Mouse (Mus musculus): ENCODE measurements at regions not wholly inside any gene's neighbourhood (a gene's known extent, or its start where the extent isn't known, plus 50 kb on each side); places are given as distances from the start of the nearest gene placed in this dataset.
A peak's percentile ranks its signal among the peaks of the same experiment; 100 is the strongest.
"Not testable (repeated sequence)": the region's sequence is repeated elsewhere in the genome, so short reads cannot be mapped to it uniquely, and the experiment has no call there.

GRCm38 (mm10) chr17:15242356-15242755, 134.3 kb downstream of the Dll1 start:
- peaks cover 5% of the 10 kb centered on the region; the same call in 1 of the 2 replicates for H3K4me1 ChIP-seq (replicated peaks)
- H3K9me3 ChIP-seq, result no peaks in the 10 kb centered on the region
- no peak overlapping the region for H3K4me2 ChIP-seq
- ATAC-seq (ENCODE audit: low FRiP score), result no peak
- 88% methylated on average over 8 of the region's 8 CpGs for WGBS
- H3K4me3 ChIP-seq, result no peak overlapping the region
- H3K9ac ChIP-seq, result no peak overlapping the region
- peaks cover 11% of the 10 kb centered on the region for H3K27me3 ChIP-seq
- H3K36me3 ChIP-seq, result no peaks in the 10 kb centered on the region
- no peak overlapping the region for H3K27ac ChIP-seq

- H3K27ac ChIP-seq, result no peak overlapping the region
- no peaks in the 10 kb centered on the region for H3K9me3 ChIP-seq
- WGBS, result 83% methylated on average over 1 of the region's 1 CpGs
- H3K4me3 ChIP-seq, result no peak overlapping the region
- H3K4me1 ChIP-seq (replicated peaks), result no peaks in the 10 kb centered on the region
- H3K36me3 ChIP-seq, result no peaks in the 10 kb centered on the region
- no peak for ATAC-seq (ENCODE audit: low FRiP score)
- H3K27me3 ChIP-seq, result peaks cover 11% of the 10 kb centered on the region
- no peak overlapping the region for H3K4me2 ChIP-seq
- no peak overlapping the region for H3K9ac ChIP-seq
Observed at GRCm38 (mm10) chr17:15241491-15241890, 135.2 kb downstream of the Dll1 start.

GRCm38 (mm10) chr17:15240641-15241040, 136.0 kb downstream of the Dll1 start:
- peaks cover 11% of the 10 kb centered on the region for H3K27me3 ChIP-seq
- H3K4me1 ChIP-seq (replicated peaks); H3K36me3 ChIP-seq; H3K9me3 ChIP-seq; ATAC-seq (ENCODE audit: low FRiP score); H3K27ac ChIP-seq; H3K9ac ChIP-seq; H3K4me3 ChIP-seq; H3K4me2 ChIP-seq: not testable (repeated sequence)
- 80% methylated on average over 12 of the region's 12 CpGs for WGBS

GRCm38 (mm10) chr17:15240011-15240410, 136.7 kb downstream of the Dll1 start:
- no peak overlapping the region for H3K4me3 ChIP-seq
- H3K36me3 ChIP-seq, result no peaks in the 10 kb centered on the region
- no peak for ATAC-seq (ENCODE audit: low FRiP score)
- H3K27me3 ChIP-seq, result peaks cover 11% of the 10 kb centered on the region
- H3K9me3 ChIP-seq, result no peaks in the 10 kb centered on the region
- H3K27ac ChIP-seq, result no peak overlapping the region
- no peak overlapping the region for H3K4me2 ChIP-seq
- no peaks in the 10 kb centered on the region for H3K4me1 ChIP-seq (replicated peaks)
- no peak overlapping the region for H3K9ac ChIP-seq
- WGBS, result 95% methylated on average over 7 of the region's 7 CpGs

GRCm38 (mm10) chr17:15235041-15235440, 141.6 kb downstream of the Dll1 start:
- Histone ChIP-seq H3K9me3 (no peaks in the 10 kb centered on the region), H3K9ac (no peak overlapping the region), H3K36me3 (no peaks in the 10 kb centered on the region), H3K4me2 (no peak overlapping the region), H3K4me3 (no peak overlapping the region), H3K27ac (no peak overlapping the region), H3K4me1 (replicated peaks) (no peaks in the 10 kb centered on the region), H3K27me3 (peaks cover 2% of the 10 kb centered on the region; the same call in 1 of the 2 replicates)
- WGBS, result 91% methylated on average over 6 of the region's 6 CpGs
- no peak for ATAC-seq (ENCODE audit: low FRiP score)

- Histone ChIP-seq H3K27me3 (no peaks in the 10 kb centered on the region), H3K9ac (no peak overlapping the region), H3K36me3 (no peaks in the 10 kb centered on the region), H3K4me2 (no peak overlapping the region), H3K9me3 (no peaks in the 10 kb centered on the region), H3K4me1 (replicated peaks) (no peaks in the 10 kb centered on the region), H3K27ac (no peak overlapping the region), H3K4me3 (no peak overlapping the region)
- ATAC-seq (ENCODE audit: low FRiP score), result no peak
- WGBS, result 72% methylated on average over 5 of the region's 5 CpGs
Observed at GRCm38 (mm10) chr17:15231175-15231574, 145.5 kb downstream of the Dll1 start.

GRCm38 (mm10) chr17:15229159-15229558, 147.5 kb downstream of the Dll1 start:
- no peak overlapping the region for H3K27ac ChIP-seq

GRCm38 (mm10) chr17:15228077-15228476, 148.6 kb downstream of the Dll1 start:
- 81% methylated on average over 8 of the region's 8 CpGs for WGBS
- no peak for ATAC-seq (ENCODE audit: low FRiP score)
- Histone ChIP-seq H3K9ac (no peak overlapping the region), H3K27me3 (no peaks in the 10 kb centered on the region), H3K4me1 (replicated peaks) (no peaks in the 10 kb centered on the region), H3K9me3 (no peaks in the 10 kb centered on the region), H3K36me3 (no peaks in the 10 kb centered on the region), H3K27ac (no peak overlapping the region), H3K4me3 (no peak overlapping the region), H3K4me2 (no peak overlapping the region)

More at GRCm38 (mm10) chr17:15229159-15229558, 147.5 kb downstream of the Dll1 start:
- no peak overlapping the region for H3K4me2 ChIP-seq
- no peaks in the 10 kb centered on the region for H3K36me3 ChIP-seq
- ATAC-seq (ENCODE audit: low FRiP score), result no peak
- H3K4me1 ChIP-seq (replicated peaks), result no peaks in the 10 kb centered on the region
- H3K27me3 ChIP-seq, result no peaks in the 10 kb centered on the region
- H3K9me3 ChIP-seq, result no peaks in the 10 kb centered on the region
- H3K4me3 ChIP-seq, result no peak overlapping the region
- 78% methylated on average over 6 of the region's 6 CpGs for WGBS
- H3K9ac ChIP-seq, result no peak overlapping the region

- Histone ChIP-seq H3K27ac (no peak overlapping the region), H3K9ac (no peak overlapping the region), H3K4me2 (no peak overlapping the region), H3K9me3 (no peaks in the 10 kb centered on the region), H3K27me3 (no peaks in the 10 kb centered on the region; the same call in 1 of the 2 replicates), H3K4me3 (no peak overlapping the region), H3K36me3 (no peaks in the 10 kb centered on the region), H3K4me1 (replicated peaks) (no peaks in the 10 kb centered on the region)
- WGBS, result 86% methylated on average over 10 of the region's 10 CpGs
- ATAC-seq (ENCODE audit: low FRiP score), result no peak
Observed at GRCm38 (mm10) chr17:15223826-15224225, 152.8 kb downstream of the Dll1 start.

GRCm38 (mm10) chr17:15222923-15223322, 153.7 kb downstream of the Dll1 start:
- H3K27me3 ChIP-seq, result no peaks in the 10 kb centered on the region; the same call in 1 of the 2 replicates
- H3K4me2 ChIP-seq, result no peak overlapping the region
- no peak overlapping the region for H3K9ac ChIP-seq
- H3K27ac ChIP-seq, result no peak overlapping the region
- no peaks in the 10 kb centered on the region for H3K9me3 ChIP-seq
- no peaks in the 10 kb centered on the region for H3K4me1 ChIP-seq (replicated peaks)
- no peaks in the 10 kb centered on the region for H3K36me3 ChIP-seq
- 96% methylated on average over 3 of the region's 3 CpGs for WGBS
- H3K4me3 ChIP-seq, result no peak overlapping the region
- no peak for ATAC-seq (ENCODE audit: low FRiP score)

- no peak for ATAC-seq (ENCODE audit: low FRiP score)
- H3K27ac ChIP-seq, result no peak overlapping the region
- H3K4me2 ChIP-seq, result no peak overlapping the region
- H3K36me3 ChIP-seq, result no peaks in the 10 kb centered on the region
- no peaks in the 10 kb centered on the region for H3K4me1 ChIP-seq (replicated peaks)
- no peaks in the 10 kb centered on the region for H3K9me3 ChIP-seq
- 0 out of 2 replicates have a peak, but pooled peaks cover 2% of the 10 kb centered on the region for H3K27me3 ChIP-seq
- H3K4me3 ChIP-seq, result no peak overlapping the region
- WGBS, result 90% methylated on average over 1 of the region's 1 CpGs
- no peak overlapping the region for H3K9ac ChIP-seq
Observed at GRCm38 (mm10) chr17:15214157-15214685, 162.5 kb downstream of the Dll1 start.

- H3K4me2 ChIP-seq, result peak overlapping the region; percentile 58
Observed at GRCm38 (mm10) chr17:15208808-15209173, 167.5 kb upstream of the Gm3448 start.

GRCm38 (mm10) chr17:15208030-15208807, 166.9 kb upstream of the Gm3448 start:
- Histone ChIP-seq H3K4me3 (peak overlapping the region; percentile 39), H3K4me2 (peak overlapping the region; percentile 58), H3K9me3 (no peaks in the 10 kb centered on the region), H3K9ac (peak overlapping the region; percentile 70), H3K27me3 (0 out of 2 replicates have a peak, but pooled peaks cover 8% of the 10 kb centered on the region), H3K36me3 (no peaks in the 10 kb centered on the region), H3K27ac (peak overlapping the region; percentile 86), H3K4me1 (replicated peaks) (peaks cover 30% of the 10 kb centered on the region)
- WGBS, result 1% methylated on average over 19 of the region's 19 CpGs
- peak; percentile 82 for ATAC-seq (ENCODE audit: low FRiP score)

More at GRCm38 (mm10) chr17:15208808-15209173, 167.5 kb upstream of the Gm3448 start:
- H3K4me1 ChIP-seq (replicated peaks), result peaks cover 30% of the 10 kb centered on the region
- H3K36me3 ChIP-seq, result no peaks in the 10 kb centered on the region
- 0 out of 2 replicates have a peak, but pooled peaks cover 3% of the 10 kb centered on the region for H3K27me3 ChIP-seq
- peak overlapping the region; percentile 86 for H3K27ac ChIP-seq
- H3K9ac ChIP-seq, result peak overlapping the region; percentile 70
- ATAC-seq (ENCODE audit: low FRiP score), result peak; percentile 68
- 23% methylated on average over 3 of the region's 3 CpGs for WGBS
- H3K9me3 ChIP-seq, result no peaks in the 10 kb centered on the region
- peak overlapping the region; percentile 39 for H3K4me3 ChIP-seq
